Mouse (Mus musculus): ENCODE measurements around the gene Zyg11b. TPM values are rescaled to one million over a fixed set of nuclear protein-coding genes. Genes with fewer than 3 reads are reported as not detected.

Gene Zyg11b
- polyA plus RNA-seq, 1 experiment from 2014 or later = 9.9 TPM

Other genes starting within 250 kb of the Zyg11b start
- gene Podn, start 204.7 kb downstream of the Zyg11b start, polyA plus RNA-seq (2015; fragmentation: Nextera tagmentation; extraction: Ambion mirVana) = 1.1 and 1.3 TPM in 2 replicates
- 302 and 311 TPM in 2 replicates for gene Scp2, start 156.1 kb downstream of the Zyg11b start, polyA plus RNA-seq (2015; fragmentation: Nextera tagmentation; extraction: Ambion mirVana)
- gene Echdc2, start 135.7 kb downstream of the Zyg11b start, polyA plus RNA-seq (2015; fragmentation: Nextera tagmentation; extraction: Ambion mirVana) = 46.1 and 46.7 TPM in 2 replicates
- gene Zyg11a, start 83.0 kb downstream of the Zyg11b start, polyA plus RNA-seq (2015; fragmentation: Nextera tagmentation; extraction: Ambion mirVana) = 0.06 and 0.11 TPM in 2 replicates
- 45.2 and 47.3 TPM in 2 replicates for gene Coa7, start 27.0 kb upstream of the Zyg11b start, polyA plus RNA-seq (2015; fragmentation: Nextera tagmentation; extraction: Ambion mirVana)
- gene Shisal2a, start 82.3 kb upstream of the Zyg11b start, polyA plus RNA-seq (2015; fragmentation: Nextera tagmentation; extraction: Ambion mirVana) = 0.36 and 0.88 TPM in 2 replicates
- 86.3 and 88.2 TPM in 2 replicates for gene Gpx7, start 105.9 kb upstream of the Zyg11b start, polyA plus RNA-seq (2015; fragmentation: Nextera tagmentation; extraction: Ambion mirVana)
- gene Tut4, start 158.3 kb upstream of the Zyg11b start, polyA plus RNA-seq (2015; fragmentation: Nextera tagmentation; extraction: Ambion mirVana) = 60.1 and 60.7 TPM in 2 replicates

Measured in lung, embryonic 15.5 days (tissue).